Mouse (Mus musculus) neural tube, embryonic 15.5 days (tissue): ENCODE data around the gene Parp14. TPM values are rescaled to one million over a fixed set of nuclear protein-coding genes. Genes with fewer than 3 reads are reported as not detected.

Experiments used
- ATAC-seq: fragments of 200-750 bp; cut with Nextera tagmentation; 2 replicates; pipeline ENCODE4 v1.8.0; 2017; ENCODE audit warnings: mild to moderate bottlenecking, moderate TSS enrichment, moderate library complexity; ENCODE audit not compliant: low FRiP score
- H3K27ac ChIP-seq: fragments of 300-500 bp; sonication (generic); replicated peaks from 2 replicates; pipeline ENCODE4 v1.5.1; 2015; ENCODE audit warnings: mild to moderate bottlenecking, inconsistent platforms
- H3K27me3 ChIP-seq: fragments of 300-500 bp; sonication (generic); replicated peaks from 2 replicates; pipeline ENCODE4 v1.6.1; 2015; ENCODE audit warnings: inconsistent platforms
- H3K36me3 ChIP-seq: fragments of 300-500 bp; sonication (generic); 2 replicates; pipeline ENCODE4 v1.6.1; 2015; ENCODE audit warnings: inconsistent platforms
- H3K4me1 ChIP-seq: fragments of 300-500 bp; sonication (generic); 2 replicates; pipeline ENCODE4 v1.6.1; 2015; ENCODE audit warnings: inconsistent platforms
- H3K4me2 ChIP-seq: fragments of 300-500 bp; sonication (generic); 2 replicates; pipeline ENCODE4 v1.6.1; 2015; ENCODE audit warnings: inconsistent platforms, mild to moderate bottlenecking, moderate library complexity
- H3K4me3 ChIP-seq: fragments of 300-500 bp; sonication (generic); replicated peaks from 2 replicates; pipeline ENCODE4 v1.5.1; 2015; ENCODE audit warnings: mild to moderate bottlenecking, inconsistent platforms
- H3K9ac ChIP-seq: fragments of 300-500 bp; sonication (generic); replicated peaks from 2 replicates; pipeline ENCODE4 v1.6.1; 2015; ENCODE audit warnings: mild to moderate bottlenecking, inconsistent platforms
- H3K9me3 ChIP-seq: fragments of 300-500 bp; sonication (generic); replicated peaks from 2 replicates; pipeline ENCODE4 v1.6.1; 2016; ENCODE audit warnings: inconsistent platforms
- WGBS: fragments of 180-500 bp; shearing (Covaris S2); methylation state at CpG from one replicate; pipeline ENCODE4 v1.1.7; 2015; ENCODE audit warnings: mixed read lengths; 5-methylcytosine and 5-hydroxymethylcytosine counted together
- polyA plus RNA-seq: library from polyadenylated mRNA; unstranded; fragments of >200 nt; fragmentation: Nextera tagmentation; extraction: Ambion mirVana; gene quantifications from 2 replicates; pipeline ENCODE4 v1.2.1, GENCODE M21; 2015

The Parp14 gene
- polyA plus RNA-seq: 0.65 and 2.0 TPM in 2 replicates

DNA sequence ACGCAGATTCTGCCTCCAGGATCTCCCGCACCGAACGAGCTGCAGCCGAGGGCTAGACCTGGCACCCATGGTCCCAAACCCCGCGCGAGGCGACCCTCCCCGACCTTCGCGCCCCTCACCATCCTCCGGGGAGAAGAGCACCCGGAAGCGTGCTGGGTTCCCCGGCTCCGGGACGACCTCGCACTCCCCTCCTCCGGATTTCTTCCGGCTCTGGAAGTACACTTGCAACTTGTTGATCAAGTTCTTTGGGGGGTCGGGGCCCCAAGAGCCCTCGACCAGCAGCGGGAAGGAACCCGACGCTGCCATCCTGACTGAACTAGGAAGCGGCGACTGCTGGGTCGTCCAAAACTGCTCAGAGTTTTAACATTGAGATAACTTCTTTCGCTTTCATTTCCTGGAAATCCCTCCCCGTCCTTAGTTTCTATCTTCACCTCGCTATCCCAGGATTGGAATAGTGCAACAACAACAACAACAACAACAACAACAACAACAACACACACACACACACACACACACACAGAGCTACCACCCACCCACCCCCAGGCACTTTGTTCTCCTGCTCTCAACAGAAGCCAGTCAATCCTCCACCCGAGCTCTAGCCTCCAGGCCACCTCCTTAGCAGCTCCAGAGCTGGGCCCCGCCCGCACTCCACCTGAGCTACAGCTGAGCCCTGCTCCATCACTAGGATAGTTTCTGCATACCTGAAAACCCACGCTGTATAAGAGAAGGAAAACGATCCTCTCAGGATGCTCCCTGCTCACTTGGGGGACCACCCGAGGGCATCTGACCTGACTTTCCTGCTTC, at the start of gene Parp14:
Gene Parp14, minus strand, starts transcription at position 497 of the 804 bp plus-strand sequence.
- H3K27ac ChIP-seq: no peak within 1 kb of the TSS
- WGBS: 2% methylated on average over 38 of the region's 38 CpGs
- H3K9ac ChIP-seq: peak within 1 kb of the TSS; percentile 49
- H3K9me3 ChIP-seq: no peaks in the 10 kb centered on the region
- peaks cover 14% of the 10 kb centered on the region for H3K4me1 ChIP-seq
- H3K36me3 ChIP-seq: no peaks in the 10 kb centered on the region
- no peak for ATAC-seq
- H3K27me3 ChIP-seq: peaks cover 28% of the 10 kb centered on the region
- peak within 1 kb of the TSS; percentile 53 for H3K4me3 ChIP-seq
- peak within 1 kb of the TSS; percentile 97 for H3K4me2 ChIP-seq

- 67% methylated on average over 6 of the region's 6 CpGs for whole genome bisulfite sequencing
- Histone ChIP-seq H3K4me3 (no peak overlapping the region), H3K4me1 (no peaks in the 10 kb centered on the region), H3K27me3 (no peaks in the 10 kb centered on the region), H3K36me3 (no peaks in the 10 kb centered on the region), H3K27ac (no peak overlapping the region), H3K9me3 (no peaks in the 10 kb centered on the region), H3K9ac (no peak overlapping the region), H3K4me2 (no peak overlapping the region)
- ATAC-seq: no peak
Measured at GRCm38 (mm10) chr16:35918721-35919543, 47.6 kb upstream of the Parp14 start.

GRCm38 (mm10) chr16:35914301-35914700, 43.0 kb upstream of the Parp14 start:
- H3K36me3 ChIP-seq: no peaks in the 10 kb centered on the region
- H3K4me3 ChIP-seq: no peak overlapping the region
- ATAC-seq: no peak
- H3K4me1 ChIP-seq: no peaks in the 10 kb centered on the region
- no peaks in the 10 kb centered on the region for H3K9me3 ChIP-seq
- no peak overlapping the region for H3K27ac ChIP-seq
- no peak overlapping the region for H3K9ac ChIP-seq
- H3K27me3 ChIP-seq: no peaks in the 10 kb centered on the region
- 80% methylated on average over 5 of the region's 5 CpGs for WGBS
- H3K4me2 ChIP-seq: no peak overlapping the region

GRCm38 (mm10) chr16:35913526-35913925, 42.2 kb upstream of the Parp14 start:
- Histone ChIP-seq H3K4me2 (no peak overlapping the region), H3K27me3 (no peaks in the 10 kb centered on the region), H3K4me3 (no peak overlapping the region), H3K9me3 (no peaks in the 10 kb centered on the region), H3K27ac (no peak overlapping the region), H3K4me1 (no peaks in the 10 kb centered on the region), H3K36me3 (no peaks in the 10 kb centered on the region), H3K9ac (no peak overlapping the region)
- 84% methylated on average over 1 of the region's 1 CpGs for WGBS
- ATAC-seq: no peak

GRCm38 (mm10) chr16:35911449-35911848, 40.1 kb upstream of the Parp14 start:
- Histone ChIP-seq H3K9ac (no peak overlapping the region), H3K27ac (no peak overlapping the region), H3K4me1 (no peaks in the 10 kb centered on the region), H3K36me3 (no peaks in the 10 kb centered on the region), H3K4me3 (no peak overlapping the region), H3K9me3 (no peaks in the 10 kb centered on the region), H3K4me2 (no peak overlapping the region), H3K27me3 (no peaks in the 10 kb centered on the region)
- 70% methylated on average over 3 of the region's 3 CpGs for WGBS
- ATAC-seq: no peak

GRCm38 (mm10) chr16:35907432-35908201, 36.3 kb upstream of the Parp14 start:
- no peak overlapping the region for H3K4me2 ChIP-seq
- no peaks in the 10 kb centered on the region for H3K36me3 ChIP-seq
- H3K9ac ChIP-seq: no peak overlapping the region
- 64% methylated on average over 4 of the region's 4 CpGs for WGBS
- no peak for ATAC-seq
- no peak overlapping the region for H3K4me3 ChIP-seq
- no peaks in the 10 kb centered on the region for H3K27me3 ChIP-seq
- H3K4me1 ChIP-seq: no peaks in the 10 kb centered on the region
- H3K9me3 ChIP-seq: no peaks in the 10 kb centered on the region
- H3K27ac ChIP-seq: no peak overlapping the region

- no peak for ATAC-seq
- H3K27ac ChIP-seq: no peak overlapping the region
- WGBS: 79% methylated on average over 7 of the region's 7 CpGs
- no peak overlapping the region for H3K9ac ChIP-seq
- no peaks in the 10 kb centered on the region for H3K36me3 ChIP-seq
- no peak overlapping the region for H3K4me3 ChIP-seq
- H3K4me2 ChIP-seq: no peak overlapping the region
- no peaks in the 10 kb centered on the region for H3K9me3 ChIP-seq
- no peaks in the 10 kb centered on the region for H3K4me1 ChIP-seq
- H3K27me3 ChIP-seq: no peaks in the 10 kb centered on the region
Measured at GRCm38 (mm10) chr16:35906887-35907286, 35.5 kb upstream of the Parp14 start.

DNA sequence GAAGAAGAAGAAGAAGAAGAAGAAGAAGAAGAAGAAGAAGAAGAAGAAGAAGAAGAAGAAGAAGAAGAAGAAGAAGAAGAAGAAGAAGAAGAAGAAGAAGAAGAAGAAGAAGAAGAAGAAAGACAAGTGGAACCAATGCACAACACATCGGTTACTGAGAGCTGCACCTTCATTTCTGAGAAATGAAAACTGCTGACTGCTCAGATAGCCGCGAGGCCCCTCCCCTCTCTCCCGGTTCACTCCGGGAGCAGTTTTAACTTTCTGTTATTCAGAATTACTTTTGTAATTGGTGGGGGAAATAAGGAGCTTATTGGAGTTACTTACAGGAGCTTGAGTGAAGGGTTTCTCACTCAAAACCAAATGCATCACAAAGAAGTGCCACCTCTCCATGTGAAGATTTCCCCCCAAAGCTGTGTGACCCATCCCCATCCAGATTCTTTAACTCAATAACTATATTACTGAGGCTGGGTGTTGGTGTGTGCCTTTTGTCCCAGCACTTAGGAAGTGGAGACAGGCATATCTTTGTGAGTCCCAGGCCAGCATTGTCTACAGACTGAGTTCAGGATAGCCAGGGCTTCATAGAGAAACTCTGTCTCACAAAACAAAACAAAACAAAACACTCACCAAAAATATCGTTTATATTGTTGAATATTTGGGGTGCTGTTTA, 34.6 kb upstream of the Parp14 start:
- Histone ChIP-seq H3K36me3 (no peaks in the 10 kb centered on the region), H3K9me3 (0 out of 2 replicates have a peak, but pooled peaks cover under 1% of the 10 kb centered on the region), H3K27me3 (no peaks in the 10 kb centered on the region), H3K4me2 (no peak overlapping the region), H3K4me3 (no peak overlapping the region), H3K27ac (no peak overlapping the region), H3K4me1 (no peaks in the 10 kb centered on the region), H3K9ac (no peak overlapping the region)
- ATAC-seq: no peak
- 85% methylated on average over 6 of the region's 6 CpGs for WGBS

- Histone ChIP-seq H3K9ac (no peak overlapping the region), H3K4me3 (no peak overlapping the region), H3K36me3 (no peaks in the 10 kb centered on the region), H3K4me2 (no peak overlapping the region), H3K9me3 (0 out of 2 replicates have a peak, but pooled peaks cover 4% of the 10 kb centered on the region), H3K27ac (no peak overlapping the region), H3K4me1 (no peaks in the 10 kb centered on the region), H3K27me3 (no peaks in the 10 kb centered on the region)
- WGBS: 96% methylated on average over 3 of the region's 3 CpGs
- no peak for ATAC-seq
Measured at GRCm38 (mm10) chr16:35905355-35905754, 34.0 kb upstream of the Parp14 start.

- Histone ChIP-seq H3K27me3 (no peaks in the 10 kb centered on the region), H3K27ac (no peak overlapping the region), H3K4me2 (no peak overlapping the region), H3K9me3 (0 out of 2 replicates have a peak, but pooled peaks cover 4% of the 10 kb centered on the region), H3K4me1 (no peaks in the 10 kb centered on the region), H3K36me3 (no peaks in the 10 kb centered on the region), H3K4me3 (no peak overlapping the region), H3K9ac (no peak overlapping the region)
- no peak for ATAC-seq
- WGBS: 67% methylated on average over 4 of the region's 4 CpGs
Measured at GRCm38 (mm10) chr16:35904121-35904736, 32.9 kb upstream of the Parp14 start.
